Mouse (Mus musculus): Measurements from ENCODE around the gene Pdzd8. TPM values are rescaled to one million over a fixed set of nuclear protein-coding genes. Genes with fewer than 3 reads are reported as not detected.

Pdzd8 gene
- total RNA-seq, 2 experiments from 2014 or later = 14.3 to 16.0 TPM

GRCm38 (mm10) chr19:59280841-59281240 is 64.7 kb downstream of the Pdzd8 start:
- no peak for DNase-seq (ENCODE audit: low spot score)

- DNase-seq (ENCODE audit: low spot score) = no peak
Measured at GRCm38 (mm10) chr19:59276354-59276753, 69.2 kb downstream of the Pdzd8 start.

GRCm38 (mm10) chr19:59273190-59273589 is 72.4 kb downstream of the Pdzd8 start:
- no peak for DNase-seq (ENCODE audit: low spot score)

GRCm38 (mm10) chr19:59267417-59267963 is 78.1 kb downstream of the Pdzd8 start:
- DNase-seq (ENCODE audit: low spot score) = no peak

- DNase-seq (ENCODE audit: low spot score) = no peak
Measured at GRCm38 (mm10) chr19:59265907-59266306, 79.7 kb downstream of the Pdzd8 start.

- DNase-seq (ENCODE audit: low spot score) = no peak
Measured at GRCm38 (mm10) chr19:59264838-59265532, 80.6 kb downstream of the Pdzd8 start.

- DNase-seq (ENCODE audit: low spot score) = no peak
Measured at GRCm38 (mm10) chr19:59263171-59263570, 82.4 kb downstream of the Pdzd8 start.

- no peak for DNase-seq (ENCODE audit: low spot score)
Measured at GRCm38 (mm10) chr19:59261604-59262003, 84.0 kb downstream of the Pdzd8 start.

- no peak for DNase-seq (ENCODE audit: low spot score)
Measured at GRCm38 (mm10) chr19:59260718-59261442, 84.7 kb downstream of the Pdzd8 start, which contains the start of gene Slc18a2. TSS of gene Slc18a2 (plus strand) at chr19:59260896.

GRCm38 (mm10) chr19:59259633-59260032 is 85.9 kb downstream of the Pdzd8 start:
- no peak for DNase-seq (ENCODE audit: low spot score)

GRCm38 (mm10) chr19:59252651-59253050 is 92.9 kb downstream of the Pdzd8 start:
- DNase-seq (ENCODE audit: low spot score) = no peak

- DNase-seq (ENCODE audit: low spot score) = no peak
Measured at GRCm38 (mm10) chr19:59248553-59249286, 96.9 kb downstream of the Pdzd8 start.

GRCm38 (mm10) chr19:59248144-59248543 is 97.4 kb downstream of the Pdzd8 start:
- no peak for DNase-seq (ENCODE audit: low spot score)

Other genes with a start within 250 kb of the Pdzd8 start
- gene Vax1, start 175.7 kb downstream of the Pdzd8 start, total RNA-seq (2021) = not detected
- not detected for gene Kcnk18, start 126.6 kb downstream of the Pdzd8 start, total RNA-seq (2021)
- gene Slc18a2, start 84.9 kb downstream of the Pdzd8 start, total RNA-seq (2021) = under 1 TPM; 0.07 to 0.09 TPM
- 100 to 1,000 TPM; 290 to 384 TPM for gene Rps12-ps3, start 23.5 kb downstream of the Pdzd8 start, total RNA-seq (2021)
- 1 to 10 TPM; 1.1 to 1.3 TPM for gene Emx2, start 112.6 kb upstream of the Pdzd8 start, total RNA-seq (2021)

Measured in gastrocnemius, adult 18-20 months (tissue).